Mouse (Mus musculus) heart, postnatal 4 days (tissue): Measurements from ENCODE around the gene Clasp2. TPM values are rescaled to one million over a fixed set of nuclear protein-coding genes. Genes with fewer than 3 reads are reported as not detected.

Source experiments
- DNase-seq: peaks from one replicate; pipeline ENCODE4 v3.0.0; 2021
- total RNA-seq, 2 experiments: library from RNA; stranded (reverse); gene quantifications; 2 replicates each; pipeline ENCODE4 v1.2.3; 2021

Clasp2 gene
- total RNA-seq, 2 experiments from 2014 or later = 44.5 to 48.5 TPM

- DNase-seq = peak; percentile 47
These were observed 190.3 kb downstream of the Clasp2 start for GRCm38 (mm10) chr9:113931375-113932099.

GRCm38 (mm10) chr9:113932100-113932470 lies 190.8 kb downstream of the Clasp2 start:
- DNase-seq = peak; percentile 30

- DNase-seq = no peak
These were observed 191.2 kb downstream of the Clasp2 start for GRCm38 (mm10) chr9:113932501-113932900.

GRCm38 (mm10) chr9:113935638-113936037 lies 194.4 kb downstream of the Clasp2 start:
- no peak for DNase-seq

GRCm38 (mm10) chr9:113939063-113939850 lies 198.0 kb downstream of the Clasp2 start:
- DNase-seq = no peak

GRCm38 (mm10) chr9:113941103-113941805 lies 200.0 kb downstream of the Clasp2 start:
- no peak for DNase-seq

GRCm38 (mm10) chr9:113943372-113943771 lies 202.1 kb downstream of the Clasp2 start:
- no peak for DNase-seq

- no peak for DNase-seq
These were observed 205.9 kb downstream of the Clasp2 start for GRCm38 (mm10) chr9:113947216-113947615.

- DNase-seq = no peak
These were observed 216.5 kb downstream of the Clasp2 start for GRCm38 (mm10) chr9:113957777-113958176.

- DNase-seq = no peak
These were observed 222.4 kb downstream of the Clasp2 start for GRCm38 (mm10) chr9:113963718-113964117.

- DNase-seq = no peak
These were observed 223.1 kb downstream of the Clasp2 start for GRCm38 (mm10) chr9:113964415-113964814.

GRCm38 (mm10) chr9:113966838-113967237 lies 225.6 kb downstream of the Clasp2 start:
- no peak for DNase-seq

GRCm38 (mm10) chr9:113968967-113969366 lies 227.7 kb downstream of the Clasp2 start:
- DNase-seq = no peak

Other genes with a start within 250 kb of the Clasp2 start
- gene Pdcd6ip, start 33.2 kb upstream of the Clasp2 start, total RNA-seq = 10 to 100 TPM; 92.7 to 96.5 TPM
- 10 to 100 TPM; 39.1 to 39.8 TPM for gene Ubp1, start 189.5 kb downstream of the Clasp2 start, total RNA-seq